Mouse (Mus musculus) spleen, adult 2 months (tissue): ENCODE results near the gene Pign. TPM values are rescaled to one million over a fixed set of nuclear protein-coding genes. Genes with fewer than 3 reads are reported as not detected.

Source experiments
- DNase-seq, 2 experiments: peaks; one replicate each; pipeline versions ENCODE4 v3.0.0 to v3.0.0-alpha.2; 2012 to 2021; ENCODE audit warnings: low spot score in 2 of 2, low read depth in 1 of 2
- H3K27ac ChIP-seq: fragments of 200-500 bp; 2 replicates; pipeline ENCODE4 v1.5.1; 2012; ENCODE audit warnings: low read length, inconsistent platforms; ENCODE audit not compliant: insufficient read depth
- H3K27me3 ChIP-seq: fragments of 200-500 bp; 2 replicates; pipeline ENCODE4 v1.6.1; 2012; ENCODE audit warnings: mild to moderate bottlenecking, moderate library complexity, low read length, inconsistent platforms; ENCODE audit not compliant: control insufficient read depth, insufficient read depth
- H3K36me3 ChIP-seq: fragments of 200-500 bp; 2 replicates; pipeline ENCODE4 v1.6.1; 2012; ENCODE audit warnings: mild to moderate bottlenecking, low read length, inconsistent platforms; ENCODE audit not compliant: control insufficient read depth, insufficient read depth
- H3K4me1 ChIP-seq: fragments of 200-500 bp; 2 replicates; pipeline ENCODE4 v1.6.1; 2011; ENCODE audit warnings: inconsistent platforms; ENCODE audit not compliant: control insufficient read depth, insufficient read depth, insufficient read length
- H3K4me3 ChIP-seq: fragments of 200-500 bp; 2 replicates; pipeline ENCODE4 v1.5.1; 2011; ENCODE audit warnings: mild to moderate bottlenecking, inconsistent platforms; ENCODE audit not compliant: insufficient read depth, insufficient read length; ENCODE audit errors: extremely low read depth
- CTCF ChIP-seq: fragments of 200-500 bp; IDR thresholded peaks from 2 replicates; pipeline ENCODE4 v1.5.1; 2011; ENCODE audit warnings: mild to moderate bottlenecking, inconsistent platforms; ENCODE audit not compliant: insufficient read depth, insufficient read length, insufficient replicate concordance; ENCODE audit errors: extremely low read depth
- POLR2A ChIP-seq: fragments of 200-500 bp; IDR thresholded peaks from 2 replicates; pipeline ENCODE4 v1.6.1; 2011; ENCODE audit warnings: low read depth, low read length, inconsistent platforms
- WGBS: fragments of 180-500 bp; shearing (Covaris S2); methylation state at CpG from one replicate; pipeline ENCODE4 v1.1.7; 2018; 5-methylcytosine and 5-hydroxymethylcytosine counted together
- polyA plus RNA-seq: library from polyadenylated mRNA; depleted of rRNA; stranded (reverse); fragments of >200 nt; gene quantifications from 2 replicates; pipeline ENCODE4 v1.2.3, GENCODE M21; 2012

Gene Pign
- polyA plus RNA-seq, 1 experiment = 11.0 TPM

DNA sequence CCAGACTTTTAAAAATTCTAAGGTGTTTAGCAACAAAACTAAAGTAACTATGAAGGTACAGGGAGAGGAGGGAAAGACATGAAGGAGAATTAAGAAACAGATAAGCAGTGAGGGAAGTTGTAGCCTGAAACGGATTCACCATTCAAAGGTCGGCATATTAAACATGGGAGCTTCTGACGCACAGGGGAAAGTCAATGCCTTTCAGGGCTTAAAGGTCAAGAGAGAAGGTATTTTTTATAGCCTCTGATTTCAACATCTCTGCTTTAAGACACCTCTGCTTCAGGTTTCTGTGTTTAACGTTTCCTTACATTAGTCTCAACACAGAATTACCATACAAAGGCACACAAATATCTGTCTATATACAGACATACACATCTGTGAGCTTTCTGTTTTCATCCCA lies 113.8 kb downstream of the Pign start:
- 91% methylated on average over 4 of the region's 4 CpGs for whole genome bisulfite sequencing
- Histone ChIP-seq H3K36me3 (peaks cover 1% of the 10 kb centered on the region; the same call in 1 of the 2 replicates), H3K4me1 (no peaks in the 10 kb centered on the region), H3K27me3 (no peaks in the 10 kb centered on the region), H3K27ac (no peak overlapping the region), H3K4me3 (no peak overlapping the region)
- no peak for TF ChIP-seq POLR2A
- TF ChIP-seq CTCF = no peak
- no peak for DNase-seq

DNA sequence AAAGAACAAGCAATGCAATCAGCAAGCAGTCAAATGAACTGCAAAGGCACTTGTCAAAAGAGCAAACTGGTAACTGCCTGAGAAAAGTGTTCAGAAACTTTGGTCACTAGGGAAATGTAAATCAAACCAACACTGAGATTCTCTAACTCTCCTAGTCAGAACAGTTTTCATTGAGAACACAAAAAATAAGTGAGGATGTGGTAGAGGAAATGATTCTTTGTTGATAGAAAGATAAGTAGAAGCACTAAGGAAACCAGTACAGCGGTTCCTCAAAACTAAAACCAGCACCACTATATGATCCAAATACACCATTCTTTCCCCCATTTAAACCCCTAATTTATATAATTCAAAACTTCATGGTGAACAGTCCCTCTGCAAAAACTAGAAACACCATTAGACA lies 120.4 kb downstream of the Pign start:
- Histone ChIP-seq H3K27me3 (no peaks in the 10 kb centered on the region), H3K36me3 (peaks cover 12% of the 10 kb centered on the region), H3K4me3 (no peak overlapping the region), H3K27ac (no peak overlapping the region), H3K4me1 (no peaks in the 10 kb centered on the region)
- DNase-seq = no peak
- 44% methylated on average over 1 of the region's 1 CpGs for WGBS
- no peak for TF ChIP-seq POLR2A
- no peak for TF ChIP-seq CTCF

DNA sequence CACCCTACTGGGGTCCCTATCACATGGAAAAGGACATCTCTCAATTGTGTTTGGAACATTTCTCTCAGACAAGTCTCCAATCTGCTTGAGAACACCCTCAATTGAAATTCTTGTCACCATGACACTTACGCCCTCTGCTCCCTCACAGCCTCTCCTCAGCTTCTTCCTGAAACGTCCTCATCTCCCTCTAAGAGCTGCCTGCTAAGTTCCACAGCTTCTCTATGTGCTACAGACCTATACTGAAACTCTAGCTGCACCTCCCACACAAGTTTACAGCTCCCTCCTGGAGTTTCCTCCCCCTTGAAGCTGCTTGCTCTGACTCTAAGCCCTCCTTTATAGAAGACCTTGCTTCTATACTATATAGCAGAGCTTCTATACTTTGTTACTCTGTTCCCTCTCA lies 139.7 kb downstream of the Pign start:
- TF ChIP-seq CTCF = no peak
- TF ChIP-seq POLR2A = no peak
- no peak overlapping the region for H3K27ac ChIP-seq
- peaks cover 6% of the 10 kb centered on the region for H3K36me3 ChIP-seq
- no peaks in the 10 kb centered on the region; the same call in 1 of the 2 replicates for H3K27me3 ChIP-seq
- no peak for DNase-seq
- WGBS = 85% methylated on average over 2 of the region's 2 CpGs
- no peaks in the 10 kb centered on the region for H3K4me1 ChIP-seq
- H3K4me3 ChIP-seq = no peak overlapping the region

DNA sequence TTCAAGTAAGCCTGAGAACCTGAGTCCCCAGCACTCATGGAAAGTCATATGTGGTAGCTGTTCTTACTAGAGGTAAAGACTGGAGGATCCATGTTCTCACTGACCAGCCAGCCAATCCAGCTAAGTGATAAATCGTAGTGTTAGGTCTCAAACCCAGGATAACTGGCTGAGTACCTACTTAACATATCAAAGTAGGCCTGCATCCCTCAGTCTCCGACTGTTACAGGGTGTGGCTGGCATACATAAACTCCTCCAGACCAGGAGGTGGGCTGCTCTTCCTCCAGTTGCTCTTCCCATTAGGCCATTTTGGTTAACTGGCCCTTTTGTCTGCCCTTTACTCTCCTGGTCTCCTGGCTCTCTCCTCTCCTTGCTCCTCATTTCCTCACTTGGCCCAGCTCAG lies 141.2 kb downstream of the Pign start:
- TF ChIP-seq CTCF = no peak
- no peak for TF ChIP-seq POLR2A
- DNase-seq = no peak
- no peak overlapping the region for H3K27ac ChIP-seq
- peaks cover 6% of the 10 kb centered on the region for H3K36me3 ChIP-seq
- 95% methylated on average over 2 of the region's 2 CpGs for WGBS
- no peaks in the 10 kb centered on the region; the same call in 1 of the 2 replicates for H3K27me3 ChIP-seq
- no peak overlapping the region for H3K4me3 ChIP-seq
- no peaks in the 10 kb centered on the region for H3K4me1 ChIP-seq

DNA sequence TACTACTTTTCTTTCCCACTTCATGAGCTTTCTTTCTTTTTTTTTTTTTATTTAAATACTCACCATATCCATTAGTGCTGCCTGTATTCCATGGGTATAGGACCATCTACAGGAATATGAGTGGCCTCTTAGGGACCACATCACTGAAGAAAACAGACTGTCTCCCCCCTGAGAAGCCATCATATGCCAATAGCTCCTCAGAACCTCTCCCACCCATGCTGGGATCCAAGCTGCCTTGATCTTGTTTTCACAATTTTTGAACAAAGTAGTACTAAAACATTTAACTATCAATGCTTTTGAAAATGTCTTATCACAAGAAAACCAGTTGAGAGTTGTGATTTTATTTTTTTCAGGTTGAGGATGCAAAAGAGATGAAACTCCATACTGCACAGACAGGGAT lies 145.4 kb downstream of the Pign start:
- H3K36me3 ChIP-seq = peaks cover 5% of the 10 kb centered on the region
- H3K27ac ChIP-seq = no peak overlapping the region
- TF ChIP-seq POLR2A (no peak), CTCF (no peak)
- H3K27me3 ChIP-seq = no peaks in the 10 kb centered on the region; the same call in 1 of the 2 replicates
- DNase-seq = no peak
- H3K4me3 ChIP-seq = no peak overlapping the region
- no peaks in the 10 kb centered on the region for H3K4me1 ChIP-seq

DNA sequence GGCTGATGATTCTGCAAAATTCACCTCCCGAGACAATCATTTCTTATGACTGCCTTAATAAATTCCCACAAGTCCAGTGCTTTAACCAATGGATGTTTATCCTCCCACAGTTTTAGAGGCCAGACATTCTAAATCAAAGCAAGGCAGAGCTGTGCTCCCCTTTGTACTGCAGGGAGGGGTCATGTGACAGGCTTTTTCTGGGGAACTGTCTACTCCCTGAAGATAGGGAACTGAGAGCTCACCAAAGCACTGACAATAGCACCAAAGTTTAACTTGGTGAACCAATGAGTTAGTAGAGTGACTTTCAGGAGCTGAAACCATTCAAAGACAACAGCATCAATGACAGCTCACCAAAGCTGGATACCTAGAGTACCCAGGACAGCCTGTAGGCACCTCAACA lies 156.4 kb downstream of the Pign start:
- 87% methylated on average over 1 of the region's 1 CpGs for WGBS
- TF ChIP-seq POLR2A (no peak), CTCF (no peak)
- H3K27ac ChIP-seq = no peak overlapping the region
- H3K4me1 ChIP-seq = no peaks in the 10 kb centered on the region
- no peak overlapping the region for H3K4me3 ChIP-seq
- H3K36me3 ChIP-seq = no peaks in the 10 kb centered on the region
- no peaks in the 10 kb centered on the region for H3K27me3 ChIP-seq
- DNase-seq = no peak

DNA sequence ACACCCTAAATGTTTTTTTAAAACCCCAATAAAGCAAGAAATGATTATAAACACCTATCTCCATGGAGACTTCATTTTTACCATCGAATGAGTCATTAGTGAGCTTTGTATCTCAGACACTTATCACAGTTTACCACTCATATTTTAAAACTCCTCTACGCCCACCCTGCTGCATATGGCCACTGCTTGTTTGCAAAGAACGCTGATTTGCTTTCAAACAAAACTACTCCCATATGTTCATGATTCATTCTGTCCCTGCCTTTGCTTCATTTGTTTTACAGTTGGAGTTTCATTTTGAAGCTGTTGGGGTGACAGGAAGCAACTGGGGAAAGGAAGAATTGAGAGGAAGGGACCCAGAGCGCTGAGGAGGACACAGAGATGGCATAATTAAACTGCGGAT lies 170.9 kb downstream of the Pign start:
- no peak for TF ChIP-seq CTCF
- no peak for TF ChIP-seq POLR2A
- no peaks in the 10 kb centered on the region for H3K36me3 ChIP-seq
- DNase-seq = no peak
- no peak overlapping the region for H3K27ac ChIP-seq
- H3K4me3 ChIP-seq = no peak overlapping the region
- 90% methylated on average over 5 of the region's 5 CpGs for whole genome bisulfite sequencing
- no peaks in the 10 kb centered on the region for H3K4me1 ChIP-seq
- no peaks in the 10 kb centered on the region for H3K27me3 ChIP-seq
